Mouse (Mus musculus): ENCODE measurements around the gene Blmh. TPM values are rescaled to one million over a fixed set of nuclear protein-coding genes. Genes with fewer than 3 reads are reported as not detected.
"Not testable (repeated sequence)": the region's sequence is repeated elsewhere in the genome, so short reads cannot be mapped to it uniquely, and the experiment has no call there.

The Blmh gene
- polyA plus RNA-seq, 1 experiment: 1.5 TPM

GRCm38 (mm10) chr11:76911325-76912054 is 13.1 kb upstream of the Blmh start:
- Histone ChIP-seq H3K4me3 (replicated peaks) (no peak overlapping the region), H3K4me1 (ENCODE audit: control insufficient read depth) (peaks cover under 1% of the 10 kb centered on the region; the same call in 1 of the 2 replicates), H3K27me3 (ENCODE audit: control insufficient read depth) (peaks cover 2% of the 10 kb centered on the region; the same call in 1 of the 2 replicates), H3K9me3 (ENCODE audit: control insufficient read depth, low read length) (no peaks in the 10 kb centered on the region), H3K36me3 (ENCODE audit: control insufficient read depth) (no peaks in the 10 kb centered on the region)
- TF ChIP-seq TAL1 (IDR thresholded peaks at IDR 0.05; ENCODE audit: low read length) (no peak), GATA1 (IDR thresholded peaks at IDR 0.05; ENCODE audit: low read length) (no peak)

- H3K36me3 ChIP-seq (ENCODE audit: control insufficient read depth): no peaks in the 10 kb centered on the region
- H3K4me3 ChIP-seq (replicated peaks): no peak overlapping the region
- no peaks in the 10 kb centered on the region for H3K9me3 ChIP-seq (ENCODE audit: control insufficient read depth, low read length)
- no peak for TF ChIP-seq TAL1 (IDR thresholded peaks at IDR 0.05; ENCODE audit: low read length)
- no peak for TF ChIP-seq GATA1 (IDR thresholded peaks at IDR 0.05; ENCODE audit: low read length)
- H3K27me3 ChIP-seq (ENCODE audit: control insufficient read depth): peaks cover 2% of the 10 kb centered on the region; the same call in 1 of the 2 replicates
- peaks cover 2% of the 10 kb centered on the region; the same call in 1 of the 2 replicates for H3K4me1 ChIP-seq (ENCODE audit: control insufficient read depth)
Observed at GRCm38 (mm10) chr11:76912055-76912395, 12.6 kb upstream of the Blmh start.

- no peak for TF ChIP-seq GATA1 (IDR thresholded peaks at IDR 0.05; ENCODE audit: low read length)
- Histone ChIP-seq H3K4me1 (ENCODE audit: control insufficient read depth) (peaks cover 2% of the 10 kb centered on the region; the same call in 1 of the 2 replicates), H3K27me3 (ENCODE audit: control insufficient read depth) (peaks cover 2% of the 10 kb centered on the region; the same call in 1 of the 2 replicates)
Observed at GRCm38 (mm10) chr11:76914366-76914765, 10.2 kb upstream of the Blmh start.

GRCm38 (mm10) chr11:76916539-76917229 is 7.9 kb upstream of the Blmh start:
- Histone ChIP-seq H3K27me3 (ENCODE audit: control insufficient read depth) (peaks cover 2% of the 10 kb centered on the region; the same call in 1 of the 2 replicates), H3K4me3 (replicated peaks) (no peak overlapping the region), H3K36me3 (ENCODE audit: control insufficient read depth) (no peaks in the 10 kb centered on the region), H3K4me1 (ENCODE audit: control insufficient read depth) (peaks cover 2% of the 10 kb centered on the region; the same call in 1 of the 2 replicates), H3K9me3 (ENCODE audit: control insufficient read depth, low read length) (no peaks in the 10 kb centered on the region)
- TF ChIP-seq GATA1 (IDR thresholded peaks at IDR 0.05; ENCODE audit: low read length) (no peak), TAL1 (IDR thresholded peaks at IDR 0.05; ENCODE audit: low read length) (no peak; the same call in 2 of the 3 replicates)

More at GRCm38 (mm10) chr11:76914366-76914765, 10.2 kb upstream of the Blmh start:
- no peak overlapping the region for H3K4me3 ChIP-seq (replicated peaks)
- H3K9me3 ChIP-seq (ENCODE audit: control insufficient read depth, low read length): no peaks in the 10 kb centered on the region
- no peaks in the 10 kb centered on the region for H3K36me3 ChIP-seq (ENCODE audit: control insufficient read depth)

GRCm38 (mm10) chr11:76917230-76917548 is 7.4 kb upstream of the Blmh start:
- no peak overlapping the region for H3K4me3 ChIP-seq (replicated peaks)
- H3K27me3 ChIP-seq (ENCODE audit: control insufficient read depth): peaks cover 2% of the 10 kb centered on the region; the same call in 1 of the 2 replicates
- no peak for TF ChIP-seq TAL1 (IDR thresholded peaks at IDR 0.05; ENCODE audit: low read length)
- no peak for TF ChIP-seq GATA1 (IDR thresholded peaks at IDR 0.05; ENCODE audit: low read length)
- no peaks in the 10 kb centered on the region for H3K36me3 ChIP-seq (ENCODE audit: control insufficient read depth)
- no peaks in the 10 kb centered on the region for H3K9me3 ChIP-seq (ENCODE audit: control insufficient read depth, low read length)
- H3K4me1 ChIP-seq (ENCODE audit: control insufficient read depth): peaks cover 2% of the 10 kb centered on the region; the same call in 1 of the 2 replicates

- no peaks in the 10 kb centered on the region for H3K36me3 ChIP-seq (ENCODE audit: control insufficient read depth)
- H3K27me3 ChIP-seq (ENCODE audit: control insufficient read depth): peaks cover 3% of the 10 kb centered on the region; the same call in 1 of the 2 replicates
- no peaks in the 10 kb centered on the region for H3K9me3 ChIP-seq (ENCODE audit: control insufficient read depth, low read length)
- no peak overlapping the region for H3K4me3 ChIP-seq (replicated peaks)
- TF ChIP-seq GATA1 (IDR thresholded peaks at IDR 0.05; ENCODE audit: low read length) (no peak), TAL1 (IDR thresholded peaks at IDR 0.05; ENCODE audit: low read length) (no peak)
- peaks cover 2% of the 10 kb centered on the region; the same call in 1 of the 2 replicates for H3K4me1 ChIP-seq (ENCODE audit: control insufficient read depth)
Observed at GRCm38 (mm10) chr11:76920607-76921006, 4.0 kb upstream of the Blmh start.

- not testable (repeated sequence) for H3K9me3 ChIP-seq (ENCODE audit: control insufficient read depth, low read length); H3K4me1 ChIP-seq (ENCODE audit: control insufficient read depth); H3K36me3 ChIP-seq (ENCODE audit: control insufficient read depth); H3K4me3 ChIP-seq (replicated peaks); H3K27me3 ChIP-seq (ENCODE audit: control insufficient read depth)
Observed at GRCm38 (mm10) chr11:76928586-76928985, 4.0 kb downstream of the Blmh start.

- Histone ChIP-seq H3K9me3 (ENCODE audit: control insufficient read depth, low read length) (peaks cover 2% of the 10 kb centered on the region; the same call in 1 of the 2 replicates), H3K4me3 (replicated peaks) (no peak overlapping the region), H3K27me3 (ENCODE audit: control insufficient read depth) (no peaks in the 10 kb centered on the region; the same call in 1 of the 2 replicates), H3K4me1 (ENCODE audit: control insufficient read depth) (no peaks in the 10 kb centered on the region), H3K36me3 (ENCODE audit: control insufficient read depth) (no peaks in the 10 kb centered on the region)
- TF ChIP-seq GATA1 (IDR thresholded peaks at IDR 0.05; ENCODE audit: low read length) (no peak), TAL1 (IDR thresholded peaks at IDR 0.05; ENCODE audit: low read length) (no peak)
Observed at GRCm38 (mm10) chr11:76933209-76933608, 8.6 kb downstream of the Blmh start.

GRCm38 (mm10) chr11:76936578-76936977 is 12.0 kb downstream of the Blmh start:
- TF ChIP-seq TAL1 (IDR thresholded peaks at IDR 0.05; ENCODE audit: low read length): no peak
- no peak for TF ChIP-seq GATA1 (IDR thresholded peaks at IDR 0.05; ENCODE audit: low read length)
- H3K4me3 ChIP-seq (replicated peaks): no peak overlapping the region
- H3K36me3 ChIP-seq (ENCODE audit: control insufficient read depth): no peaks in the 10 kb centered on the region
- H3K27me3 ChIP-seq (ENCODE audit: control insufficient read depth): peaks cover 2% of the 10 kb centered on the region; the same call in 1 of the 2 replicates
- peaks cover 2% of the 10 kb centered on the region; the same call in 1 of the 2 replicates for H3K4me1 ChIP-seq (ENCODE audit: control insufficient read depth)
- peaks cover 2% of the 10 kb centered on the region; the same call in 1 of the 2 replicates for H3K9me3 ChIP-seq (ENCODE audit: control insufficient read depth, low read length)

All from erythroblast, embryonic 14.5 days (primary cell).